Mouse (Mus musculus) MEL (cell line): Measurements from ENCODE around the gene Card10. TPM values are rescaled to one million over a fixed set of nuclear protein-coding genes. Genes with fewer than 3 reads are reported as not detected.

Experiments
- DNase-seq: peaks from one replicate; pipeline ENCODE4 v3.0.0; 2011; ENCODE audit warnings: low read depth, low spot score
- H3K27ac ChIP-seq: 2 replicates; pipeline ENCODE4 v1.5.1; 2012; ENCODE audit warnings: low read depth, mild to moderate bottlenecking, control low read depth, low read length, moderate library complexity; ENCODE audit not compliant: control insufficient read depth
- H3K27me3 ChIP-seq, 2 experiments: fragments of 150-350 bp in 1 of 2; sonication (generic) in 1 of 2; 2 replicates each; pipeline ENCODE4 v1.6.1; 2012; ENCODE audit warnings: low read length in 2 of 2, mild to moderate bottlenecking in 2 of 2, improper control_type of control experiment in 1 of 2, moderate library complexity in 1 of 2; ENCODE audit not compliant: insufficient read depth in 2 of 2, control insufficient read depth in 1 of 2
- H3K36me3 ChIP-seq, 2 experiments: 2 replicates each; pipeline ENCODE4 v1.6.1; 2012 to 2014; ENCODE audit warnings: low read length in 2 of 2, improper control_type of control experiment in 1 of 2, inconsistent platforms in 1 of 2, mild to moderate bottlenecking in 1 of 2; ENCODE audit not compliant: insufficient read depth in 2 of 2, control insufficient read depth in 1 of 2
- H3K4me1 ChIP-seq, 2 experiments: fragments of 150-350 bp in 1 of 2; sonication (generic) in 1 of 2; 2 replicates each; pipeline ENCODE4 v1.6.1; 2012; ENCODE audit warnings: low read length in 2 of 2, improper control_type of control experiment in 1 of 2, mild to moderate bottlenecking in 1 of 2; ENCODE audit not compliant: insufficient read depth in 2 of 2, control insufficient read depth in 1 of 2
- H3K4me3 ChIP-seq, 2 experiments: fragments of 150-350 bp in 1 of 2; sonication (generic) in 1 of 2; 2 replicates each; pipeline ENCODE4 v1.5.1; 2012; ENCODE audit warnings: low read depth in 2 of 2, low read length in 2 of 2, mild to moderate bottlenecking in 2 of 2, moderate library complexity in 2 of 2, control low read depth in 1 of 2, improper control_type of control experiment in 1 of 2; ENCODE audit not compliant: control insufficient read depth in 1 of 2, insufficient read depth in 1 of 2
- H3K79me2 ChIP-seq: 2 replicates; pipeline ENCODE4 v1.6.1; 2012; ENCODE audit warnings: mild to moderate bottlenecking, low read length, moderate library complexity; ENCODE audit not compliant: control insufficient read depth, poor library complexity, insufficient read depth
- H3K9ac ChIP-seq: 2 replicates; pipeline ENCODE4 v1.6.1; 2012; ENCODE audit warnings: low read depth, mild to moderate bottlenecking, control low read depth, low read length, moderate library complexity; ENCODE audit not compliant: control insufficient read depth, poor library complexity, severe bottlenecking
- H3K9me3 ChIP-seq: fragments of 150-350 bp; sonication (generic); replicated peaks from 2 replicates; pipeline ENCODE4 v1.6.1; 2012; ENCODE audit warnings: mild to moderate bottlenecking, low read length, improper control_type of control experiment, moderate library complexity; ENCODE audit not compliant: insufficient read depth
- BHLHE40 ChIP-seq: IDR thresholded peaks from 2 replicates; pipeline ENCODE4 v1.6.1; 2012; ENCODE audit warnings: low read depth, mild to moderate bottlenecking, inconsistent platforms, low read length, improper control_type of control experiment, borderline replicate concordance
- CHD1 ChIP-seq: IDR thresholded peaks from 2 replicates; pipeline ENCODE4 v1.6.1; 2012; ENCODE audit warnings: low read depth, mild to moderate bottlenecking, inconsistent platforms, low read length, improper control_type of control experiment
- CTCF ChIP-seq, 3 experiments: IDR thresholded peaks in 2 of 3; conservative IDR thresholded peaks in 1 of 3; 2 replicates each; pipeline ENCODE4 v1.5.1; 2011 to 2012; ENCODE audit warnings: low read length in 3 of 3, low read depth in 2 of 3, mild to moderate bottlenecking in 2 of 3, improper control_type of control experiment in 1 of 3, inconsistent platforms in 1 of 3, mixed read lengths in 1 of 3, moderate library complexity in 1 of 3; ENCODE audit not compliant: control insufficient read depth in 1 of 3, insufficient read depth in 1 of 3, poor library complexity in 1 of 3, severe bottlenecking in 1 of 3
- E2F4 ChIP-seq: IDR thresholded peaks from 2 replicates; pipeline ENCODE4 v1.6.1; 2011; ENCODE audit warnings: low read depth, low read length, improper control_type of control experiment, borderline replicate concordance
- ELF1 ChIP-seq: IDR thresholded peaks from 2 replicates; pipeline ENCODE4 v1.6.1; 2014; ENCODE audit warnings: low read depth, mild to moderate bottlenecking, inconsistent platforms, low read length, improper control_type of control experiment, moderate library complexity
- EP300 ChIP-seq, 2 experiments: IDR thresholded peaks; 2 replicates each; pipeline ENCODE4 v1.6.1; 2011; ENCODE audit warnings: improper control_type of control experiment in 2 of 2, low read length in 2 of 2, low read depth in 1 of 2, mild to moderate bottlenecking in 1 of 2
- GATA1 ChIP-seq: IDR thresholded peaks from 2 replicates; pipeline ENCODE4 v1.6.1; 2011; ENCODE audit warnings: low read depth, low read length, improper control_type of control experiment
- HCFC1 ChIP-seq: IDR thresholded peaks from 2 replicates; pipeline ENCODE4 v1.6.1; 2012; ENCODE audit warnings: low read depth, mild to moderate bottlenecking, inconsistent platforms, low read length, improper control_type of control experiment, moderate library complexity
- MAFK ChIP-seq: IDR thresholded peaks from 2 replicates; pipeline ENCODE4 v1.6.1; 2011; ENCODE audit warnings: low read depth, mild to moderate bottlenecking, low read length, improper control_type of control experiment, borderline replicate concordance
- MAX ChIP-seq: IDR thresholded peaks from 2 replicates; pipeline ENCODE4 v1.6.1; 2011; ENCODE audit warnings: low read length, improper control_type of control experiment
- MXI1 ChIP-seq: IDR thresholded peaks from 2 replicates; pipeline ENCODE4 v1.6.1; 2011; ENCODE audit warnings: mild to moderate bottlenecking, low read depth, low read length, improper control_type of control experiment
- MYC ChIP-seq: IDR thresholded peaks from 2 replicates; pipeline ENCODE4 v1.6.1; 2011; ENCODE audit warnings: low read depth, mild to moderate bottlenecking, low read length, improper control_type of control experiment, moderate library complexity
- NRF1 ChIP-seq: IDR thresholded peaks from 2 replicates; pipeline ENCODE4 v1.6.1; 2014; ENCODE audit warnings: low read depth, mild to moderate bottlenecking, inconsistent platforms, low read length, improper control_type of control experiment, moderate library complexity; ENCODE audit not compliant: poor library complexity, insufficient read depth, severe bottlenecking
- POLR2A ChIP-seq, 2 experiments: IDR thresholded peaks; 2 replicates each; pipeline ENCODE4 v1.6.1; 2011 to 2012; ENCODE audit warnings: low read length in 2 of 2, mild to moderate bottlenecking in 2 of 2, control low read depth in 1 of 2, improper control_type of control experiment in 1 of 2, low read depth in 1 of 2, moderate library complexity in 1 of 2; ENCODE audit not compliant: control insufficient read depth in 1 of 2, insufficient read depth in 1 of 2, poor library complexity in 1 of 2
- POLR2AphosphoS2 ChIP-seq: IDR thresholded peaks from 2 replicates; pipeline ENCODE4 v1.6.1; 2011; ENCODE audit warnings: low read length, improper control_type of control experiment
- POLR2AphosphoS5 ChIP-seq: IDR thresholded peaks from 2 replicates; pipeline ENCODE4 v1.6.1; 2012; ENCODE audit warnings: low read depth, borderline replicate concordance, mild to moderate bottlenecking, inconsistent platforms, low read length, moderate library complexity, mixed read lengths
- RAD21 ChIP-seq: IDR thresholded peaks from 2 replicates; pipeline ENCODE4 v1.6.1; 2011; ENCODE audit warnings: mild to moderate bottlenecking, low read depth, low read length, improper control_type of control experiment
- SMC3 ChIP-seq: IDR thresholded peaks from 2 replicates; pipeline ENCODE4 v1.6.1; 2011; ENCODE audit warnings: low read depth, low read length, improper control_type of control experiment
- TBP ChIP-seq: IDR thresholded peaks from 2 replicates; pipeline ENCODE4 v1.8.0; 2011; ENCODE audit warnings: low read depth, low read length, improper control_type of control experiment
- TCF12 ChIP-seq: IDR thresholded peaks from 2 replicates; pipeline ENCODE4 v1.6.1; 2014; ENCODE audit warnings: low read depth, mild to moderate bottlenecking, inconsistent platforms, low read length, improper control_type of control experiment, moderate library complexity
- UBTF ChIP-seq: IDR thresholded peaks from 2 replicates; pipeline ENCODE4 v1.6.1; 2012; ENCODE audit warnings: low read depth, mild to moderate bottlenecking, inconsistent platforms, low read length, improper control_type of control experiment, moderate library complexity, borderline replicate concordance; ENCODE audit not compliant: insufficient read depth
- USF1 ChIP-seq: IDR thresholded peaks from 2 replicates; pipeline ENCODE4 v1.6.1; 2014; ENCODE audit warnings: low read depth, mild to moderate bottlenecking, inconsistent platforms, low read length, improper control_type of control experiment, moderate library complexity
- USF2 ChIP-seq, 2 experiments: IDR thresholded peaks; 2 replicates each; pipeline ENCODE4 v1.6.1; 2011 to 2012; ENCODE audit warnings: improper control_type of control experiment in 2 of 2, low read length in 2 of 2, borderline replicate concordance in 1 of 2, inconsistent platforms in 1 of 2, low read depth in 1 of 2, mild to moderate bottlenecking in 1 of 2; ENCODE audit not compliant: insufficient read depth in 1 of 2
- ZKSCAN1 ChIP-seq: IDR thresholded peaks from 2 replicates; pipeline ENCODE4 v1.6.1; 2012; ENCODE audit warnings: low read depth, mild to moderate bottlenecking, inconsistent platforms, low read length, improper control_type of control experiment, moderate library complexity
- ZMIZ1 ChIP-seq: IDR thresholded peaks from 2 replicates; pipeline ENCODE4 v1.6.1; 2012; ENCODE audit warnings: low read depth, mild to moderate bottlenecking, inconsistent platforms, low read length, improper control_type of control experiment, moderate library complexity
- ZNF384 ChIP-seq: IDR thresholded peaks from 2 replicates; pipeline ENCODE4 v1.6.1; 2012; ENCODE audit warnings: low read depth, mild to moderate bottlenecking, inconsistent platforms, low read length, improper control_type of control experiment
- polyA plus RNA-seq, 2 experiments: library from polyadenylated mRNA; stranded (reverse) in 1 of 2; unstranded in 1 of 2; fragments of >175 nt in 1 of 2; fragments of >200 nt in 1 of 2; gene quantifications; 2 replicates each; pipeline versions ENCODE4 v1.2.1 to v1.2.4; 2012; ENCODE audit warnings: low replicate concordance in 2 of 2, low read depth in 1 of 2; ENCODE audit not compliant: insufficient read length in 2 of 2, insufficient read depth in 1 of 2, missing spikeins in 1 of 2
- total RNA-seq: library from RNA; depleted of rRNA; stranded (reverse); fragments of 300-350 nt; gene quantifications from 2 replicates; pipeline ENCODE4 v1.2.3, GENCODE M21; 2012

Gene Card10
- total and polyA plus RNA-seq, 3 experiments, result not detected

- Histone ChIP-seq H3K9me3 (no peaks in the 10 kb centered on the region), H3K9ac (no peak overlapping the region), H3K4me3 (no peak overlapping the region), H3K27ac (no peak overlapping the region), H3K4me1 (peaks cover 0 to 7% of the 10 kb centered on the region in 2 experiments; a peak in 2 of 4 replicates), H3K27me3 (no peaks in the 10 kb centered on the region), H3K79me2 (peaks cover 4% of the 10 kb centered on the region; the same call in 1 of the 2 replicates), H3K36me3 (no peaks in the 10 kb centered on the region)
- DNase-seq, result no peak
- TF ChIP-seq GATA1, result no peak
- no peak for TF ChIP-seq BHLHE40
- no peak for TF ChIP-seq MAX
- no peak for TF ChIP-seq CHD1
- TF ChIP-seq E2F4, result no peak
- TF ChIP-seq EP300 (IDR thresholded peaks at IDR 0.05; ENCODE audit: low read depth in 1 of 2, low read length in 2 of 2), result no peak
- no peak for TF ChIP-seq USF2 (IDR thresholded peaks at IDR 0.05; ENCODE audit: borderline replicate concordance in 1 of 2, insufficient read depth in 1 of 2, low read depth in 1 of 2, low read length in 2 of 2)
- no peak for TF ChIP-seq POLR2AphosphoS2
- TF ChIP-seq HCFC1, result no peak
- TF ChIP-seq POLR2A (IDR thresholded peaks at IDR 0.05; ENCODE audit: control insufficient read depth in 1 of 2, insufficient read depth in 1 of 2, low read depth in 1 of 2, low read length in 2 of 2, poor library complexity in 1 of 2), result no peak
- TF ChIP-seq MYC, result no peak
- peak; percentile 30 to 50 (median 31); a peak in 5 of 6 replicates for TF ChIP-seq CTCF (IDR thresholded peaks at IDR 0.05 in 2 of 3, conservative IDR thresholded peaks at IDR 0.05 in 1 of 3; ENCODE audit: control insufficient read depth in 1 of 3, insufficient read depth in 1 of 3, low read depth in 2 of 3, low read length in 3 of 3, poor library complexity in 1 of 3, severe bottlenecking in 1 of 3)
- peak; percentile 91 for TF ChIP-seq ZNF384
Measured at GRCm38 (mm10) chr15:78769064-78769463, 33.8 kb downstream of the Card10 start.

GRCm38 (mm10) chr15:78763704-78764103 lies 39.1 kb downstream of the Card10 start:
- Histone ChIP-seq H3K27me3 (no peaks in the 10 kb centered on the region), H3K4me3 (no peak overlapping the region), H3K36me3 (no peaks in the 10 kb centered on the region), H3K9me3 (no peaks in the 10 kb centered on the region), H3K79me2 (no peaks in the 10 kb centered on the region), H3K9ac (no peak overlapping the region), H3K4me1 (no peaks in the 10 kb centered on the region), H3K27ac (no peak overlapping the region)
- TF ChIP-seq ELF1, result no peak
- TF ChIP-seq MAFK, result no peak
- TF ChIP-seq SMC3, result no peak
- no peak for TF ChIP-seq CTCF (IDR thresholded peaks at IDR 0.05 in 2 of 3, conservative IDR thresholded peaks at IDR 0.05 in 1 of 3; ENCODE audit: control insufficient read depth in 1 of 3, insufficient read depth in 1 of 3, low read depth in 2 of 3, low read length in 3 of 3, poor library complexity in 1 of 3, severe bottlenecking in 1 of 3)
- no peak for TF ChIP-seq NRF1
- no peak for TF ChIP-seq GATA1
- no peak for TF ChIP-seq RAD21
- TF ChIP-seq MXI1, result no peak
- no peak for TF ChIP-seq ZMIZ1
- TF ChIP-seq MAX, result no peak
- TF ChIP-seq E2F4, result no peak
- TF ChIP-seq TCF12, result no peak
- no peak for TF ChIP-seq POLR2AphosphoS5
- no peak for TF ChIP-seq USF1
- TF ChIP-seq ZKSCAN1, result no peak
- TF ChIP-seq TBP, result no peak
- TF ChIP-seq POLR2AphosphoS2, result no peak
- TF ChIP-seq UBTF, result no peak
- DNase-seq, result no peak
